Mouse (Mus musculus) forebrain, embryonic 13.5 days (tissue): Measurements from ENCODE around the gene Letm1. TPM values are rescaled to one million over a fixed set of nuclear protein-coding genes. Genes with fewer than 3 reads are reported as not detected.

Source experiments
- ATAC-seq: fragments of 200-750 bp; cut with Nextera tagmentation; 2 replicates; pipeline ENCODE4 v1.8.0; 2017
- H3K27ac ChIP-seq: fragments of 300-500 bp; sonication (generic); 2 replicates; pipeline ENCODE4 v1.5.1; 2015; ENCODE audit warnings: inconsistent platforms, mild to moderate bottlenecking, moderate library complexity
- H3K27me3 ChIP-seq: fragments of 300-500 bp; sonication (generic); 2 replicates; pipeline ENCODE4 v1.6.1; 2015; ENCODE audit warnings: mild to moderate bottlenecking, inconsistent platforms
- H3K36me3 ChIP-seq: fragments of 300-500 bp; sonication (generic); 2 replicates; pipeline ENCODE4 v1.6.1; 2015; ENCODE audit warnings: mild to moderate bottlenecking, inconsistent platforms; ENCODE audit not compliant: poor library complexity, severe bottlenecking
- H3K4me1 ChIP-seq: fragments of 300-500 bp; sonication (generic); 2 replicates; pipeline ENCODE4 v1.6.1; 2015; ENCODE audit warnings: inconsistent platforms
- H3K4me2 ChIP-seq: fragments of 300-500 bp; sonication (generic); 2 replicates; pipeline ENCODE4 v1.6.1; 2015; ENCODE audit warnings: inconsistent platforms, mild to moderate bottlenecking, moderate library complexity
- H3K4me3 ChIP-seq: fragments of 300-500 bp; sonication (generic); 2 replicates; pipeline ENCODE4 v1.5.1; 2015; ENCODE audit warnings: mild to moderate bottlenecking, inconsistent platforms
- H3K9ac ChIP-seq: fragments of 300-500 bp; sonication (generic); 2 replicates; pipeline ENCODE4 v1.6.1; 2015; ENCODE audit warnings: mild to moderate bottlenecking, inconsistent platforms
- H3K9me3 ChIP-seq: fragments of 300-500 bp; sonication (generic); replicated peaks from 2 replicates; pipeline ENCODE4 v1.6.1; 2016; ENCODE audit warnings: inconsistent platforms
- WGBS: fragments of 180-500 bp; shearing (Covaris S2); methylation state at CpG from one replicate; pipeline ENCODE4 v1.1.7; 2015; 5-methylcytosine and 5-hydroxymethylcytosine counted together
- polyA plus RNA-seq: library from polyadenylated mRNA; unstranded; fragments of >200 nt; fragmentation: Nextera tagmentation; extraction: Ambion mirVana; gene quantifications from 2 replicates; pipeline ENCODE4 v1.2.1, GENCODE M21; 2015

The Letm1 gene
- polyA plus RNA-seq, 1 experiment from 2014 or later, result 47.5 TPM

GRCm38 (mm10) chr5:33689852-33690645, 92.6 kb downstream of the Letm1 start:
- H3K9ac ChIP-seq, result peak overlapping the region; percentile 52; the same call in 1 of the 2 replicates
- 56% methylated on average over 11 of the region's 11 CpGs for WGBS
- no peak for ATAC-seq

More at GRCm38 (mm10) chr5:33689852-33690645, 92.6 kb downstream of the Letm1 start:
- Histone ChIP-seq H3K4me2 (peak overlapping the region; percentile 35), H3K27me3 (peaks cover 34% of the 10 kb centered on the region), H3K27ac (peak overlapping the region; percentile 89), H3K9me3 (no peaks in the 10 kb centered on the region), H3K4me1 (peaks cover 80% of the 10 kb centered on the region), H3K36me3 (no peaks in the 10 kb centered on the region), H3K4me3 (no peak overlapping the region)

Other genes starting within 250 kb of the Letm1 start
- 51.0 and 57.7 TPM in 2 replicates for gene Fam53a, start 153.2 kb downstream of the Letm1 start, polyA plus RNA-seq
- 0.55 and 0.61 TPM in 2 replicates for gene Gm9903, start 152.9 kb downstream of the Letm1 start, polyA plus RNA-seq
- gene Slbp, start 130.2 kb downstream of the Letm1 start, polyA plus RNA-seq, result 222 and 225 TPM in 2 replicates
- gene Tacc3, start 124.7 kb downstream of the Letm1 start, polyA plus RNA-seq, result 189 and 190 TPM in 2 replicates
- gene Tmem129, start 124.4 kb downstream of the Letm1 start, polyA plus RNA-seq, result 33.0 and 37.8 TPM in 2 replicates
- gene Fgfr3, start 61.1 kb downstream of the Letm1 start, polyA plus RNA-seq, result 59.5 and 81.3 TPM in 2 replicates
- gene Nsd2, start 37.9 kb upstream of the Letm1 start, polyA plus RNA-seq, result 83.8 and 86.8 TPM in 2 replicates
- 50.9 and 55.6 TPM in 2 replicates for gene Nelfa, start 153.6 kb upstream of the Letm1 start, polyA plus RNA-seq
- 477 and 493 TPM in 2 replicates for gene Gm1673, start 200.6 kb upstream of the Letm1 start, polyA plus RNA-seq
- gene Nat8l, start 213.2 kb upstream of the Letm1 start, polyA plus RNA-seq, result 3.2 and 3.7 TPM in 2 replicates